Mouse (Mus musculus) E14TG2a.4 (cell line): ENCODE results near the gene Mgat5b.

Experiments used
- CTCF ChIP-seq: conservative IDR thresholded peaks from 2 replicates; pipeline ENCODE4 v1.5.1; 2014; ENCODE audit warnings: low read length
- NANOG ChIP-seq: IDR thresholded peaks from 2 replicates; pipeline ENCODE4 v1.6.1; 2014; ENCODE audit warnings: borderline replicate concordance, low read length, mixed read lengths
- POU5F1 ChIP-seq: IDR thresholded peaks from 2 replicates; pipeline ENCODE4 v1.6.1; 2014; ENCODE audit warnings: low read length, borderline replicate concordance

- TF ChIP-seq CTCF (no peak), NANOG (peak; percentile 49; the same call in 1 of the 2 replicates), POU5F1 (no peak)
These were observed 83.1 kb downstream of the Mgat5b start for GRCm38 (mm10) chr11:117001789-117002188.
